Mouse (Mus musculus): Measurements from ENCODE around the gene Kxd1.

- TF ChIP-seq CTCF (IDR thresholded peaks at IDR 0.05; ENCODE audit: borderline replicate concordance, insufficient read depth, low read length) (no peak), POLR2A (IDR thresholded peaks at IDR 0.05; ENCODE audit: low read depth, low read length) (no peak)
Observed at GRCm38 (mm10) chr8:70535221-70535620, 7.5 kb upstream of the Kxd1 start.

Data from embryonic fibroblast, embryonic 13.5 days (primary cell).